Mouse (Mus musculus) frontal cortex, postnatal 10 days (tissue): ENCODE measurements around the gene Ttc7b.

Experiments
- DNase-seq, 2 experiments: peaks; one replicate each; pipeline ENCODE4 v3.0.0; 2022; ENCODE audit warnings: low spot score in 2 of 2, mixed read lengths in 1 of 2

Gene Ttc7b

DNA sequence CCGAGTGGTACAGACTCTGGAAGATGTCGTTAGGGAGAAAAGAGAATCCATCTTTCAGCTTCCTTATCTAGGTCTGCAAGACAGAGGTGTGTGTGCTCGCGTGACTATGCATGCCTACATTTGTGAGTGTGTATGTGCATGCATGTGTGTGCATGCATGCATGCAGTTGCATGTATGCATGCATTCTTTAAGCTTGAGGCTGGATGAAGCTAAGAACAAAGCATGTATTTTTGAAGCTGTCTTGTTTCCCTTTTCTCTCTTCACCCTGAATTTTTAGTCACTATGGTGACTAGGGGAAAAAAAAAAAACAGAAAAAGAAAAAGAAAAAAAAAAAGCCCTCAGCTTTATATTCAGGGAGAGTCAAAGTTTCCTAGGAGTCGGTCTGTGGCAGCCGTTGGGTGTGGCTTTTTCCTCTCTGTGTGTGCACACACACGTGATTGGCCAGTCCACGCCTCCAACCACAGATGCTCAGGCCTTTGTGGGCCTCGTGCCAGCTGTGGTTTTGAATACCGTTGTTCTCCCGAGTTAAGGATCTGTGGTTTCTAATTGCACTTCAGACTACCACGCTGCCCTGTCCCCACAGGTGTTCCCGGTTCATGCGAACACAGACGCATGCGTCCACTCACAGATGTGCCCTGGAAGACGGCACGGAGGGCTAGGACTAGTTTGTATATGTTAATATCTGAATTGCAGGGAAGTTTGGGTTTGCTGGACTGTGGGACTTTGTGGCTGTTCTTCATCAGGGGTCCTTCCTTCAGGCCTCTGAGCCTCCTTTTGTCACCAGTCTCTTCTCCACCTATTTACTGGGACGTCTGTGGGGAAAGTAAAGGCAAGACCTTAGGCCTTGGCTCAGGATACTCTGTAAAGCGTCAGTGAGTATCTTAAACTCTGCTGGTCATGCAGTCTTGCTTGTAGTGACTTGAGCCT lies 243.8 kb downstream of the Ttc7b start:
- DNase-seq: peak; percentile 60 to 63

- DNase-seq: no peak
These were observed 244.8 kb downstream of the Ttc7b start for GRCm38 (mm10) chr12:100275850-100276249.

- no peak for DNase-seq
These were observed 247.6 kb downstream of the Ttc7b start for GRCm38 (mm10) chr12:100273033-100273432.

DNA sequence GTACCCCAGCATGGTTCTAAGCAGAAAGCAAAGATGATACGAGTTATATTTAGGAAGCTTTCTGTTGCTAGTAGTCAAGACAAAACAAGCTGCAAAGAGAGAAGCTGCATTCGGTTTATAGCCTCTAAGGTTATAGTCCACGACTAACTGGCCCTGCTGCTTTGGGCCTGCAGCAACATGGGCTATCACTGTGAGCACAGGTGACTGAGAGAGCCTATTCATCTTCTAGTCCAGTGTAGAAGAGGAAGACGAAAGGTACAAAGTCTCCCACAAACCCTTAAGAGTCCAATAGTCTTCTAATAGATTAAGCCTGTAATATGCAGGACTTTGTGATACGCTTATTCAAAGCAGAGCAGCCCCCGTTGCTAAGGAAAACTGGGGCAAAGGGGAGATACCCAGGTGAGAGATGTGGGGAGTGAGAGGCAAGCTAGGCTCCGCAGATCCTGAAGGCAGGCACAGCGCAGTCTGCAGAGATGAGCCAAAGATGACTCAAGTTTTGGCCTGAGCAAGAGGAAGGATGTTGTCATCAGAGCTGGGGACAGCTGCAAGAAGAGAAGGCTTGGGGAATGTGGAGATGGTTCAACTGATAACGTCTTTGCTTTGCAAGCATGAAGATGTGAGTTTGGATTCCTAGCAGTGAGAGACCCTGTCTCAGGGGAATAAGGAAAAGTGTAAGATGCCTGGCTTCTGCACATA lies 250.5 kb downstream of the Ttc7b start:
- DNase-seq: no peak

DNA sequence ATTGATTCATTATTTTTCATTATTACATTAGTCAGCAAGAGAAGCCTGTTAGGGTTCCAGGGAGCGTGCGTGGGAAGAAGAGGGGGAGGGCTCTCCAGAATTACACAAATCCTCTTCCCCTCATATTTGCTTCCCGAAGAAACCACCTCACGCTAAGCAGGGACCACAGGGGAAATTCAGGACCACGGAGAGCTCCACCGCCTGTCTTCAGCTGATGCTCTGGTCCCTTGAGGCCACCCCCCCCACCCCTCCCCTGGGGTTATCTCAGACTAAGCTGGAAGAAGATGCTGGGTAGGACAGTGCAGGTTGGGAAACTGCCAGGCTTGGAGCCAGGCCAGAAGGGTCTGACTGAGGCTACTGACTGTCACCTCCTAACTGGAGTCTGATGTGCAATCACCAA lies 252.6 kb downstream of the Ttc7b start:
- DNase-seq: no peak

- DNase-seq: peak; percentile 90 to 94
These were observed 254.9 kb downstream of the Ttc7b start for GRCm38 (mm10) chr12:100265546-100266309.

DNA sequence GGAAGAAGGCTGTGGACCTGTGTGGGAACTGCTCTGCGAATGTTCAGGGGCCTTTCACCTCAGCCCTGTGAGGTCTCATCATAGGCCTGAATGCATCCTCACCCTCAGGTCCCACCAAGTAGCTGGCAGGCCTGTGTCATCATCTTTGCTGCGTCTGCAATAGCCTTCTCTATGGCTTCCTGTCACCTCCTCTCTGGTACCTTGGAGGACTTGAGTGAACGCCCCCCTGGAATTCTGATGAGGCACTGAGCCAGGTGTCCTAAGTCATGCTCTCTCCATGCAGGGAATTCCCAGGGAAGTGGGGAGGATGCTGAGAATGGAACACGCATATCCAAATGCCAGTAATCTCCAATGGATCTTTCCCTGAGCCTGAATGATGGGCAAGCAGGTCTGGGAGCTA lies 255.7 kb downstream of the Ttc7b start:
- no peak for DNase-seq

- DNase-seq: no peak
These were observed 257.8 kb downstream of the Ttc7b start for GRCm38 (mm10) chr12:100262846-100263245.

DNA sequence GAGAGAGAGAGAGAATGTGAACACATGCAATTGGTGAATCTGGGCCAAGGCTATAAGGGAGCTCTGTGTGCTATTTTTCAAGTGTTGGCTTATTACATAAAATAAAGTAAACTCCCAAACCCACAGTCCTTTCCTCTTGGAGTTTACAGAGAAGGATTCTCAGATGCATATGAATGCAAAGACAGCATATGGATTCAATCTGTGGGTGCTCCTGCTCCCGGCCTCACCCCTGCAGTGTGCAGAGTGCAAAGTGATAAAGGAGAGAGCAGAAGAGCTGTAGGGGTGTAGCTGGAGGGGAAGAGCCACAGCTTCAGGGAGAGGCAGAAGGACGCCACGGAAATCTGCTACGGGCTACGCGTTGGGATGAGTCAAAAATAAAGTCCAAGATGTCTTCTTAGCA lies 258.9 kb downstream of the Ttc7b start:
- no peak for DNase-seq

DNA sequence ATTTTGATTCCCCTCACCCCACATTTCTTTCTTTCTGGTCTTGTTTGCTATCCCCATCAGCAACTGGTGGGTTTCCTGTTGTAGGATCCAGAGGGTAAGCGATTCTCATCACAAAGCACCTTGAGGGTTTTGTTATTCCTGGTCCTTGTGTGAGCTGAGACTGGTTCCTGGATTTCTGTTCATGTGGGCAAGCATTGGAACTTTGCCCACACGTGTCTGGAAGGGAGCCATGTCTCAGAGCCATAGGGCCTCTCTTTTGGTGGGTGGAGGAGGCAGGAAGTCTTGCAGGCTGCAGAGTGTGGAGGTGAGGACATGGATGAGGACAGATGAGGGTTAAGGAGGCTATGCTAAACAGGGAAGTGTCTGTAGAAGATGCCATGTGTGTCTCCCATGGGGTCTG lies 260.5 kb downstream of the Ttc7b start:
- no peak for DNase-seq

DNA sequence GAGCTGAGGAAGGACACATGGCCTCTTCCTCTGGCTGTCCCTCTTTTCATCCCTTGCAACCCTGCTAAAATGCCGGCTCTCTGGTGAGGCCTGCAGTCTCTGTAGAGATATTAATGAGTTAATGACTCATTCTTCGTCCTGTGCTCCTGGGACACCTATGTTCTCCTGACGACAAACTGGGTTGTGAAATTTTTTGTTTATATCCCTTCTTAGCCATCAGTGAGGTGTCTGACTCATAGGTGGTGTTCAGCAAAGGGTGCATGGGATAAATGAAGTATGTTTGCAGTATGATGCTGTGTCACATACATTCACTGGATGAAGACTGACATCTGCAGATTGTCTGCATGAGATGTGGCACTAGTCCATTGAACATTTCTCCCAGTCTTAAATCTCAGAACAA lies 262.8 kb downstream of the Ttc7b start:
- no peak for DNase-seq

DNA sequence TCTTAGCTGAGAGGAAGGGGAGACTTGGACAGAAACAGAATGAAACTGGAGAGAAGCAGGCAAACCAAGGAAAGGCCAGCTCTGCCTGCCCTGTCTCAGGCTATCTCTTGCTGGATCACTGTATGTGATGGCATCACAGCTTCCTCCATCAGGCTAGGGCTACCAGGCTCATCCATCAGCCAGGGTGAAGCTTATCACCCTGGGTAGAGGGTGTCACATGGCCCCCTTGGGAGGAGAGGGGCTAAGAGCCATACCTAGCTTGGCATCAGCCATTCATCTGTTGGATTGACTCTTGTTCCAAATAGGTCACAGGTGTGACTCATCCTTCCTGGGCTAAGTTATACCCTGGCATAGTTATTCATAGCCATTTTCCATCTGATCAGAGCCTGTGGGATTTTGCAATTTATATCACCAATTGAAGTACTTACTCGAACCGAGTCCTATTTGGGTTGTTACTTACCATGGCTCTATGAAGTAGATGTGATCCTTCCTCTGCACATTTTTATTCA lies 265.1 kb downstream of the Ttc7b start:
- DNase-seq: no peak

GRCm38 (mm10) chr12:100254471-100254870 lies 266.2 kb downstream of the Ttc7b start:
- no peak for DNase-seq
